25 mouse cellular contexts compared by ENCODE assay signal in genomic region chr4:146456061-146456726, GRCm38 (mm10). TPM values are rescaled to one million over a fixed set of nuclear protein-coding genes. Genes with fewer than 3 reads are reported as not detected.
DNase-seq lines count a peak whose midpoint lies in the region; ATAC-seq and TF ChIP-seq lines count a peak whose summit lies in the region.
"Had no signal": no experiment of that assay in that cellular context is flagged by ENCODE, and none has a peak within 500 bp of the region (broad histone marks: within the 10 kb centered on the region; RNA-seq: fewer than 3 reads in every experiment).

No protein-coding gene starts in this region.

- H3K27me3 ChIP-seq in intestine, embryonic 14.5 days (replicated peaks; ENCODE audit: control insufficient read depth, insufficient read depth, low read length), result no peaks in the 10 kb centered on the region
- no peaks in the 10 kb centered on the region for H3K27me3 ChIP-seq in intestine, embryonic 15.5 days (replicated peaks)
- H3K27me3 ChIP-seq in neural tube, embryonic 11.5 days (ENCODE audit: control insufficient read depth, insufficient read depth, low read length), result no peaks in the 10 kb centered on the region
- H3K27me3 ChIP-seq: CH12.LX; embryonic facial prominence, embryonic 12.5 days; forebrain, embryonic 13.5 days; heart, embryonic 15.5 days; limb, embryonic 13.5 days had no signal

- no peak for TF ChIP-seq CTCF in gastrocnemius, adult 2 months (IDR thresholded peaks at IDR 0.05)

- H3K36me3 ChIP-seq in intestine, embryonic 14.5 days (ENCODE audit: control insufficient read depth, insufficient read depth, low read length), result no peaks in the 10 kb centered on the region
- 0 out of 2 replicates have a peak, but pooled peaks cover 4% of the 10 kb centered on the region for H3K36me3 ChIP-seq in intestine, embryonic 15.5 days
- no peaks in the 10 kb centered on the region; the same call in 1 of the 2 replicates for H3K36me3 ChIP-seq in neural tube, embryonic 11.5 days (ENCODE audit: control insufficient read depth, insufficient read depth, low read length)

- peaks cover 56% of the 10 kb centered on the region for H3K9me3 ChIP-seq in intestine, embryonic 14.5 days (ENCODE audit: control insufficient read depth, low read length)
- H3K9me3 ChIP-seq in intestine, embryonic 15.5 days, result peaks cover 45% of the 10 kb centered on the region
- H3K9me3 ChIP-seq in neural tube, embryonic 11.5 days (ENCODE audit: control insufficient read depth, low read length), result peaks cover 38% of the 10 kb centered on the region

- H3K27ac ChIP-seq in intestine, embryonic 14.5 days (ENCODE audit: low read depth), result no peak overlapping the region
- no peak overlapping the region for H3K27ac ChIP-seq in intestine, embryonic 15.5 days
- H3K27ac ChIP-seq in neural tube, embryonic 11.5 days (ENCODE audit: low read depth, low read length), result no peak overlapping the region
- H3K27ac ChIP-seq in gastrocnemius, adult 2 months, result no peak overlapping the region
- H3K27ac ChIP-seq: embryonic facial prominence, embryonic 12.5 days; forebrain, embryonic 13.5 days; heart, embryonic 15.5 days; layer of hippocampus, adult 2 months; limb, embryonic 13.5 days; midbrain, embryonic 10.5 days had no signal

- DNase-seq in heart, adult 11 months, result peak; percentile 89
- no peak for DNase-seq in heart, adult 9 months (ENCODE audit: low spot score in 2 of 2)
- peak; percentile 43 for DNase-seq in intestine, embryonic 14.5 days (ENCODE audit: low spot score)
- peak; percentile 7 for DNase-seq in neural tube, embryonic 11.5 days (ENCODE audit: low spot score)
- DNase-seq in neural tube, embryonic 10.5 days (ENCODE audit: extremely low spot score, low spot score), result no peak
- no peak for DNase-seq in gastrocnemius, adult 2 months
- DNase-seq: adrenal gland, postnatal 14 days; cerebellum, adult 2 months; cerebellum, postnatal 25 days; heart, postnatal 36 days; kidney, adult 9 months; kidney, postnatal 14 days; lung, postnatal 10 days; right cerebral cortex, adult 18-20 months; right cerebral cortex, postnatal 4 days; thymus, postnatal 14 days had no signal

- no peak for ATAC-seq in intestine, embryonic 14.5 days (replicated peaks; ENCODE audit: low FRiP score, low TSS enrichment, low read depth)
- ATAC-seq in intestine, embryonic 15.5 days, result no peak
- no peak for ATAC-seq in neural tube, embryonic 11.5 days (ENCODE audit: insufficient read depth, low FRiP score, low TSS enrichment)

- no peaks in the 10 kb centered on the region for H3K4me1 ChIP-seq in intestine, embryonic 14.5 days (replicated peaks; ENCODE audit: control insufficient read depth, insufficient read depth, low read length)
- no peaks in the 10 kb centered on the region for H3K4me1 ChIP-seq in intestine, embryonic 15.5 days (replicated peaks)
- no peaks in the 10 kb centered on the region for H3K4me1 ChIP-seq in neural tube, embryonic 11.5 days (ENCODE audit: control insufficient read depth, insufficient read depth, low read length)
- H3K4me1 ChIP-seq: embryonic facial prominence, embryonic 12.5 days; forebrain, embryonic 13.5 days; heart, embryonic 15.5 days; limb, embryonic 13.5 days; midbrain, embryonic 10.5 days had no signal

- no peak overlapping the region for H3K9ac ChIP-seq in intestine, embryonic 14.5 days (ENCODE audit: low read length)
- no peak overlapping the region for H3K9ac ChIP-seq in intestine, embryonic 15.5 days
- no peak overlapping the region for H3K9ac ChIP-seq in neural tube, embryonic 11.5 days (ENCODE audit: low read length)
- H3K9ac ChIP-seq: embryonic facial prominence, embryonic 12.5 days; forebrain, embryonic 13.5 days; heart, embryonic 15.5 days; limb, embryonic 13.5 days had no signal

- no peak overlapping the region for H3K4me2 ChIP-seq in intestine, embryonic 14.5 days (ENCODE audit: low read length)
- no peak overlapping the region for H3K4me2 ChIP-seq in intestine, embryonic 15.5 days (replicated peaks)
- no peak overlapping the region for H3K4me2 ChIP-seq in neural tube, embryonic 11.5 days (ENCODE audit: low read depth)
- H3K4me2 ChIP-seq: embryonic facial prominence, embryonic 12.5 days; forebrain, embryonic 13.5 days; heart, embryonic 15.5 days; limb, embryonic 13.5 days had no signal

- no peak overlapping the region for H3K4me3 ChIP-seq in intestine, embryonic 14.5 days (ENCODE audit: low read depth, low read length)
- H3K4me3 ChIP-seq in intestine, embryonic 15.5 days (replicated peaks), result no peak overlapping the region
- no peak overlapping the region for H3K4me3 ChIP-seq in neural tube, embryonic 11.5 days (ENCODE audit: low read depth, low read length)
- no peak overlapping the region for H3K4me3 ChIP-seq in gastrocnemius, adult 2 months
- H3K4me3 ChIP-seq: embryonic facial prominence, embryonic 12.5 days; forebrain, embryonic 13.5 days; heart, embryonic 15.5 days; layer of hippocampus, adult 2 months; limb, embryonic 13.5 days; midbrain, embryonic 10.5 days had no signal

- WGBS in intestine, embryonic 14.5 days, result 72% methylated on average over 4 of the region's 4 CpGs
- 73% methylated on average over 4 of the region's 4 CpGs for WGBS in intestine, embryonic 15.5 days
- WGBS in neural tube, embryonic 11.5 days, result 77% methylated on average over 4 of the region's 4 CpGs

- intact Hi-C loops in gastrocnemius, adult 2 months (cut with DNase I), result no loop called here

RNA-seq across cellular contexts. Expression of gene Zfp992, which starts 7.4 kb away (rescaled TPM):
- 4.4 and 5.9 TPM in 2 replicates for polyA plus RNA-seq in intestine, embryonic 14.5 days (2014; fragmentation: Nextera tagmentation; extraction: Ambion mirVana)
- polyA plus RNA-seq in intestine, embryonic 15.5 days (2015; fragmentation: Nextera tagmentation; extraction: Ambion mirVana), result 3.5 and 3.9 TPM in 2 replicates
- 3.9 and 4.1 TPM in 2 replicates for polyA plus RNA-seq in neural tube, embryonic 11.5 days (2014; fragmentation: Nextera tagmentation; extraction: Ambion mirVana)
- under 1 TPM; 0.43 to 0.64 TPM for total RNA-seq in gastrocnemius, adult 2 months (2021)

RNA-seq across cellular contexts. Expression of gene Zfp981, which starts 45.6 kb away (rescaled TPM):
- polyA plus RNA-seq in intestine, embryonic 14.5 days (2014; fragmentation: Nextera tagmentation; extraction: Ambion mirVana), result 0.11 TPM in 1 of 2 replicates, not detected in the other
- polyA plus RNA-seq in intestine, embryonic 15.5 days (2015; fragmentation: Nextera tagmentation; extraction: Ambion mirVana), result 0.05 TPM in 1 of 2 replicates, not detected in the other
- 0.15 TPM in 1 of 2 replicates, not detected in the other for polyA plus RNA-seq in neural tube, embryonic 11.5 days (2014; fragmentation: Nextera tagmentation; extraction: Ambion mirVana)
- total RNA-seq in gastrocnemius, adult 2 months (2021), result under 1 TPM in 1 of 2 experiments, not detected in 1; 0.33 TPM
- total RNA-seq: CH12.LX had no signal
- polyA plus RNA-seq: intestine, embryonic 16.5 days had no signal

Comparison
In these comparisons a context has a peak if more than half of its experiments do, and no peak if none do; other contexts are left out.
1. DNase-seq: peak in heart, adult 11 months (single experiment), intestine, embryonic 14.5 days (single experiment) and neural tube, embryonic 11.5 days (single experiment); none in heart, adult 9 months (0 of 2), neural tube, embryonic 10.5 days (single experiment) and gastrocnemius, adult 2 months (single experiment).